Mouse (Mus musculus): ENCODE results near the gene Ndufaf2.

Ndufaf2 gene

DNA sequence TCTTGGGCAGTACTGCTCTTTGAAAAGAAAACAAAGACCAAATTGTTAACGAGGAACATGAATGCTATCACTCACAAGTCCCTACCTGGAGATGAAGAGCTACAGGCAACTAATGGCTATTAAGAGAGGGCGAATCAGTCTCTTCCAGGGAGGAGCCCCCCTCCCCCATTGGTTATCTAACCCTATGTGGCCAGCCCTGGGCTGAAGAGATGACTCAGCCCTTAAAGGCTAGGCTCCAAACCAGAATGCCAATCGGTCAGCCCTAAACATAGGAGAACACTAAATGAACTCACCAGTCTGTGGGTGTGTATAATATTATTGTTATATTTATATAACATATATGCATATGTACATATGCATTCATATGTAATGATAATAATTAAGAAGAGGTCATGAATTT is 132.6 kb downstream of the Ndufaf2 start:
- no peak for DNase-seq

DNA sequence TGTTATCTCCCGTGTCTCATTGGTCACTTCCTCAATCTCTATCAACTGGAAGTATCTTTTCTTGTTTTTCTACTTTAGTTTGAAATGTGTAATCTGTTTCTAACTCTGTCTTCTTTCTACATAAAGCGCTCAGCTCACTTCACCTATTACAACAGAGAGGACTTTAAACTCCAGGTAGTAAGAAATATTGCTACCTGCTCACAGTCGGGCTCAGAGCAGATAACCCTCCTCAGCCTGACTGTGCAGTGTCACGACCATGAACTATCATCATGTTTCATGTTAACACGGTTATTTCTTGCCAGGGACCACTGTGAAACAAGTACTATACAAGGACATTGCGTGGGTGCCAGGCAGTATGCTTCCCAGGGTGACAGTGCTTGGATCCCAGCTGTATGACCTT is 141.1 kb downstream of the Ndufaf2 start:
- no peak for DNase-seq

DNA sequence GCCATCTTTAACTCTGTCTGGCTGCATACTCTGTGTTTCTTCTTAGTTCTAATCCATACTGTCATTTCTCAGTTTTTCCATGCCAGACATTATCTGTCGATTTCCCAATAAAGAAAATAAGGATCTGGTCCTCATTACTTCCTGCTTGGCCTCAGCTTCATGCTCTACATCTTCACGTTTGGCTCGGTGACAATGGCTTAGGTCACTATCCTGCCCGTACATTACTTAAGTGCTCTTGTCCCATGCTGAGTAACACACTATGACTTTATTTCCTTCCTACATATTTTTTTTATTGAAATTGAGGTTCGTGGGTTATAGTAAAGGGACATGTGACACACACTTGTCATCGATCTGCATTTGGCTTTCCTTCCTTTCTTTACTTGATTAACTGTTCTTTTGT is 143.3 kb downstream of the Ndufaf2 start:
- no peak for DNase-seq

DNA sequence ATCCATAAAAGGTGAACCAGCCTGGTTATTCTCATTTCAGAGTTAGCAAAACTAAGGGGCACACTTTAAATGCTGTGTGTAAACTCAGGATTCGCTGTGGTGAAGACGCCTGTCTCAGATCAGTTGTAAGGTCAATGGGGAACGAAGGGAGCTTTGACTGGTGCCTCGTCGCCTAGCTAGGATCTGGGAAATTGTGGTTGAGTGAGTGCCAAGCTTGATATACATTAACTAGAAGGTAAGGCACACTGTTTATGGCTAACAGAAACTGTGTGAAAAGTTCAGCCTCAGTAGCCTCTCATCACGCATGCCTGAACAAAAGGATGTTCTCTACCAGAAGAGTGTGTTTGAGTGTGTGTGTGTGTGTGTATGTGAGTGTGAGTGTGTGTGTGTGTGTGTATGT is 144.6 kb downstream of the Ndufaf2 start:
- no peak for DNase-seq

DNA sequence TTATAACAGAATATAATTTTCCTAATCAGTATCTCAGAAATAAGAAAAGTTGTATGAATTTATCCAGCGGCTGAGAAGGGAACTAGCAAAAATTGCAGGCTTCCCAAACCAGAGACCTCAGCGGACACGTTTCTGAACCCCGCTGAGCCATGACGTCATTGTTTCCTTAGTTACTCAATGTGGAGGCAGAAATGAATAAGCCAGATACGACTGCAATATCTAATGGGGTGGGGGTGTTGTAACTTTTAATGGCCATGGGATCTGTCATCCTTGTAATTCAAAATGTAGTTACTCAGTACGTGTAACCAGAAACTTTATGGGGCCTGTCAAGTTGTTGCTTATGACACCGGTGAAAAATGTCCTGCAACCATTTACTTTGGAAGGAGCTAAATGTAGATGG is 145.3 kb downstream of the Ndufaf2 start:
- no peak for DNase-seq

DNA sequence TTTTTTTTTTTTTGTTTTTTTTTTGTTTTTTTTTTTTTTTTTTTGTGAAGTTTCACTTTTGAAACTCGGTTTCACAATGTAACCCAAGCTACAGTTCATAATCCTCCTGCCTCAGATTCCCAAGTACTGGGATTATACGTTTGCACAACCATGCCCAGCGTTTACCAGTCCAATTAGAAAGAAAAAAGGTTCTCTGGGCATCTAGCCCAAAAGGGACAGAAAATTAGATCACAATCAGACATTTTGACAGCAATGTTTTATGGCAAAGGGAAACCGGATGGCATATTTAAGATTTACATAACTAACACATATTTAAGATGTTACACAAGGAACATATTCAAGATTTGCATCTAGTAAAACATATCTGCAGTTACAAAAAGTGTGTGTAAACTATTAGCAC is 150.6 kb downstream of the Ndufaf2 start:
- no peak for DNase-seq

DNA sequence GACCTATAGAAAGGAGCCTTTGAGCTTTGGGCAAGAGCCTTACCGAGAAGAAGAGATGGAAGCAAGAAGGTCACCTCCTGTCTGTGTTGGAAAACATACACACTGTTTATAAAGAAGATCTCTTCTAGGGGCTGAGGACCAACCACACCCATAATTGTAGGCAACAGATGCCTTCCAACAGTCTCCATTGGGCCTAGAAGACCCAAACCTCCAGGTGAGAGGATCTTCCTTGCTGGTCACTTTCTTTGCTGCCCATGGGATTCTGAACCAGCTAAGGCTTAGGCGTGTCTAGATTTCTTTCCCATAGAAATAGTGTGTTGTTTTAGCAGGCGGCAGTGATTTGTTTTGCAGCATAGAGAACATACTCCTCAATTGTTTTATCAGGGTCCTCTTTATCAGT is 162.1 kb downstream of the Ndufaf2 start:
- no peak for DNase-seq

DNA sequence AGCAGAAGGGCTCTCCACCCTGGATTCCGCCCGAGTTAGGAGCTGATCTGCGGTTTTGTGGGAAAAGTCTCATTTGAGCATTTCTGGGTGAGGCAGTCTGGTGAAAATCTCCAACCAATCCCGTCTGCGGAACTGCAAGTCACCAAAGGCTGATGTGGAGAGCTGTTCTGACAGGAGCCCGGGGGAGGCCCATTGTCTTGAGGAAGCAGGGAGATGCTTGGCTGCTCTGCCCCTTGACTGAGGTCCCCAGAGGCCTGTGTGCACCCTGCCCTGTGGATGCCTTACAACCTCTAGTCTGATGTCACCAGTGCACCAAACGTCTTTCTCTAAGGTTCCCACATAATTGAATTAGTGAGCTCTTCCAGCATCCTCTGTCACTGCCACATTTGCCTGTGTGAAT is 163.2 kb downstream of the Ndufaf2 start:
- DNase-seq: no peak

DNA sequence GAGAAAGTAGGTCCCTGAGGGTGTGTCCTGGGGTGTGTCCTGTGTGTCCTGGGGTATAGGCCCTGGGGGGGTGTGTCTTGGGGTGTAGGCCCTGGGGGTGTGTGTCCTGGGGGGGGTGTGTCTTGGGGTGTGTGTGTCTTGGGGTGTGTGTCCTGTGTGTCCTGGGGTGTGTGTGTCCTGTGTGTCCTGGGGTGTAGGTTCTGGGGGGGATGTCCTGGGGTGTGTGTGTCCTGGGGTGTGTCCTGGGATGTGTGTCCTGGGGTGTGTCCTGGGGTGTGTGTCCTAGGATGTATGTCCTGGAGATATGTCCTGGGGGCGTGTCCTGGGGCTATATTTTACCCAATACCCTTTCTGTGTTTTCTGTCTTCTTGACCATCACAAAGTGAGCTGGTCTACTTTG is 165.8 kb downstream of the Ndufaf2 start:
- no peak for DNase-seq

DNA sequence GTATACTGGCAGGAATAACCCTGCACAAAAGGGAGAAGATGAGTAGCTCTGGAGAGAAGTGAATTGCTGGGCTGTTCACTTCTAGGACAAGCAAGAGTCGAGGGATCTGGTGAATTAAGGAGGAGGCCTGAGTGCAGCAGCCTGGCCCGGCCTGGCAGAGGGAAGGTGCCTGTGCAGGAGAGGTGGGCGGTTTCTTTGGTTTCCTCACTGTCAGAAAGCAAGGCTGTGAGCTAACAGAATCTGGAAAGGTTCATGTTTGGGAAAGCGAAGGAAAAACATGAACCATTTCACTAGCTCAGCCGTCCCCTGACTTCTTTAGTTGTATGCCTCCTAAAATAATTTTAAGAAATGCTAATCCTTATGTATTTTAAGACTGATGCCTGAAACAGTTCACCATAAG is 173.8 kb downstream of the Ndufaf2 start:
- no peak for DNase-seq

DNA sequence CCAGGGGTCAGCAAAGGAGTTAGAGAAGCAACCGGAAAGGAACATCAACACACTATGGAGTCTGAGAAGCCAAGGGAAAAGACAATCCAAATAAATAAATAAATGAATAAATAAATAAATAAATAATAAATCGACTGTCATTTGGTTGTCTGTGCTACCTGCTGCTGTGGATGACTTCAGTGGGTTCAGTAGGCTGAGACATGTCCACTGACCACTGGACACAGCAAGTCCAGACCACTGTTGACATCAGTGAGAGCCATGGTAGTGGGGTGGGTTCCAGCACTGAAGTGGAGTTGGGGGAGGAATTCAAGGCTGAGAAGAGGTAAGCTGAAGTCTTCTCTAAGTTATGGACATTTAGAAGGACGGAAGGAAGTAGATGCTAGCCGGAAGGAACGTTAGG is 174.2 kb downstream of the Ndufaf2 start:
- no peak for DNase-seq

DNA sequence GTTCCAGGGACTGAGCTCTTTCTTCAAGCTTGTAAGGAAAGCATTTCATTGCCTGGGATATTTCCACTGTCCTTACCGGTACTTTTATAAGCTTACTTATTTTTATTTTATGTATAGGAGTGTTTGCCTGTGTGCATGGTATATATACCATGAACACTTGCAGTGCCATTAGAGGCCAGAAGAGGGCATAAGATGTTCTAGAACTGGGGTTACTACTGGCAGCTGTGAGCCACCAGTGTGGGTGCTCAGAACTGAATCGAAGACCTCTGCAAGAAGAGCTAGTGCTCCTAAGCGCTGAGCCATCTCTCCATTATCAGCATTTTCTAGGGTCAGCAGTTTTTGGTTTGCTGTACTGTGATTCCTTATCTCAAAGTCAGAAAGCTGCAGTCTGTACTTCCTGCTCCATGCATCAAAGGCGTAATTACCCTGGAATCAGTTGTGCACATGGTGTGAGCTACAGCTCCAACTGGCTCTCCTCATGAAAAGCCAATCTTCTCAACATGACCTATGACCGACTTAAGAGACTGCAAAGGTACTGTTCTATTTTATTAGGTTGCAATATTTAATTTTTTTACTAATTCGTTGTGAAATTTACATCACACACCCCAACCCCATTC is 175.1 kb downstream of the Ndufaf2 start:
- no peak for DNase-seq

DNA sequence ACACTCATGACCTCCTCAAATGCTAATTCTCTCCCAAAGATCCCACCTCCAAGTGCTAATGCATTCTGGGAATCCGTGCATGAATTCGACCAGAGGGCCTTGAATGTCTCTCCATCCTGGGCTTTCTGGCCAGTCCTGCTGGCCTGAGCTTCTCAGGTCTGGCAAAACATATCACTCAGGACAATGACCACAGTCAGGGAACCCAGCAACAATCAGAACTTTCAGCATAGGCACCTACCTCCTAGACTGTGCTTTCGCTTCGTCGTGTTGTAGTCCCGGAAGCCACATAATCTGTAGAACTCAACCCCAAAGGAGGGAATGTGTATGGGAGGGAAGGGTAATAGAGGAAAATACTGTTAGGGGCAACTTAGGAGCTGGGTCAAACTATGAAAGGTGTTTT is 179.0 kb downstream of the Ndufaf2 start:
- DNase-seq: no peak

DNA sequence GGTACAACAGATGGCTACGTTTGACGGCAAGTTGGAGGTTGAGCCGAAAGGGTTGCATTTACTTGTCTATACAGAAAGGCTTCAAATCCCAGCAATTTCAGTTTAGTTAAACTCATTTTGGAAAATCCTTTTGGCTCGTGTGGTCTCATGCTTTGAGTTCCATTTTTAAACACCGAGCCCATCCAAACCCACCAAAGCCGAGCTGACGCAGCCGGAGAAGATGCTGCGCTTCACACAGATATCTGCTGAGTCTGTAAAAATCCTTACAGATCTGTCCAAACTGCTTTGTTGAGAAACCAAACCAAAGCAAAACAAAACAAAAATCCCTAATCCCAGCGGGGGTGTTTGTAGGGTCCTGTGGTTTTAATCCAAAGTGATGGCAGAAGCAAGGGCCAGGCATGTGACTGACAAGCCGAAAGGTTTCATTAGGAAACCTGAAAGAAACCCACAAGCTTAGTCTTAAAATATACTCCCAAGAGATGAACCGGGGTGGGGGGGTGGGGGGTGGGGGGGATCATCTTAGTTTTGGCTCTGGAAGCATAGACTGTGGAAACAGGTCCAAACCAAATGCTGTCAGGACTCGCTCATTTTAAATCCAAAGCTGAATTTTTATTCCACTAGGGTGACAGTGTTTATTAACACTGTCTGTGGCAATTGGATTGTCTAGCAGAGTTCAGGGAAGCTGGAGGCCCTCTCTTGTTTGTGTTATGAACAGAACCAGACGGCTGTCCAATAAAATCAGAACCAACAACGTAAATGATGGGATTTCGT is 181.4 kb downstream of the Ndufaf2 start:
- DNase-seq: no peak

DNA sequence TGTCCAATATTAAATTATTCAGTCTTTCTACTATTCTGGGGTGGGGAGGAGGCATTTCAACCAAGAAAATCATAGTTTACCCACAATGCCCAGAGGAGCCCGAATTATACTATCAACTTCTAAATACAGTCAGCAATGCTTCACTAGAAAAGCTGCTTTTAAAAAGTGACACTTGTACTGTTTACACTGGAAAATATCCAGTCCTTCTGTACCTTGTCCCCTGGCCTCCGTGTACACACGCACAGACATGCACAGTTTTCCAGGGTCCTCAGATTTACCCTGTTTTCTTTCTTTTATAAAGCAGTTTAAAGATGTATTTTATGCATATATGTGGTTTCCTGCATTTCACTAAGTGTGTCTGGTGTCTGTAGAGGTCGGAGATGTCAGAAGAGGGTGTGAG is 186.0 kb downstream of the Ndufaf2 start:
- no peak for DNase-seq

DNA sequence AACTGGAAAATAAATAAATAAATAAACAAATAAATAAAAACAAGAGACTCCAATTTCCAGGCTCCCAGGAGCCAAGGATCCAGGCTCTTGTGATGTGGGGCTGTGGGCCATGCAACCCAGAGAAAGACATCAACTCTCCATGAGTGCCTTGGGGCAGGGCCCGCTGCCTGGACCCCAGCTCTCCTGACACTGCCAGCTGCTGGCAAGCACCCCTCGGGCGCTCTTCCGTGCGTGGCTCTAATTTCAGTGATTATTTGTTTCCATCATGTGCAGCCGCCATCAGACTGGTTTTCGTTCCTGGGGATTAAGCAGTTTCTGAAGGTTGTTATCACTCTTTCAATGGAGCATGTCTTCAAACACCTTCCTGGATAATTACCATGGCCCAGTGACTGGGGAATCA is 186.6 kb downstream of the Ndufaf2 start:
- no peak for DNase-seq

DNA sequence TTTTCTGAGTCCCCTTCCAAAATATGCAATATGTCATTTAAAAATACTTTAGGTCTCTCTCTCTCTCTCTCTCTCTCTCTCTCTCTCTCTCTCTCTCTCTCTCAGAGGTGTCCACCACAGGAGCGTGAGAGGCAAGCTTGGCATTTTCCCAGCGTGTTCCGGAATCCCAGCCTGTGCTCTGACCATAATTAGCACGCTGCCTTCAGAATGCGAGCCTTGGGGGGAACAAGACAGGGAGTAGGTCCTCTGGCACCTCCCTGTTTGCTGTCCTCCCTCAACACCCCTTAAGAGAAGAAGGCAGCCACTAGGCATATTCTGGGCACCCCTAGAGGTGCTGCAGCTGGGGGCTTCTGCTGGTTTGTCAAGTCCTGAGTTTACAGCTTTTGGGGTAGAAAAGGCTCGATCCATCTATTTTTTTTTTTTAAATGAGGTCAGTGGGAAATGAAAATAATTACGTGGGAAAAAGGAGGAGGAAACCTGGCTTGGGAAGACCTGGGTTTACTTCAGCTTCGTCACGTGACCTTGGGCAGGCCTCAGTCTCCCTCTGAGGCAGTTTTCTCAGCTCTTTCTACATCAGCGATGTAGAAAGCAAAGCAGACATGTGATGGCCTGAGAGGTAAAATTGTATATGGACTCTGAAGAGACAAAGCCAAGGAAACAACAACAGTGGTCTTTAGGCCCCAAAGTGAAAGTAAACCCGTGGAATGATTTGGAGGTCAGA is 187.8 kb downstream of the Ndufaf2 start:
- DNase-seq: no peak

DNA sequence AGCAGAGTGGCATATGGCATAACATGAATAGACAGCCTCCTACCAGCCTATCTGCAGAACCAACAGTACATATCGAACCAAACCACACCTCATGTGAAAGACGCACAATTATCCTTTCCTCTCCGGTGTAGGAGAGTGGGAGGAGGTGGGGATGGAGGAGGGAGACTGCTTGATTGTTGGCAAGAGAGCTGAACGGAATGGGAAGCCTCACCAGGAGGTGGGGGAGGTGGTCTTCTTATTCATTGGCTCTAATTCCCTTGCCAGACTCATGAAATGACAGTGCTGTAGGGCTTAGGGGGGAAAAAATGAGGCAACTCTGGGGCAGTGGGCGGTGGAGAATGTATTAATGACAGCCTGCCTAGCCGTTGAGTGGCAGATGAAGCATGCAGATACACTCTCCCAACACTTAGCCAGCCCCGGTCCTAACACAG is 188.4 kb downstream of the Ndufaf2 start:
- no peak for DNase-seq

DNA sequence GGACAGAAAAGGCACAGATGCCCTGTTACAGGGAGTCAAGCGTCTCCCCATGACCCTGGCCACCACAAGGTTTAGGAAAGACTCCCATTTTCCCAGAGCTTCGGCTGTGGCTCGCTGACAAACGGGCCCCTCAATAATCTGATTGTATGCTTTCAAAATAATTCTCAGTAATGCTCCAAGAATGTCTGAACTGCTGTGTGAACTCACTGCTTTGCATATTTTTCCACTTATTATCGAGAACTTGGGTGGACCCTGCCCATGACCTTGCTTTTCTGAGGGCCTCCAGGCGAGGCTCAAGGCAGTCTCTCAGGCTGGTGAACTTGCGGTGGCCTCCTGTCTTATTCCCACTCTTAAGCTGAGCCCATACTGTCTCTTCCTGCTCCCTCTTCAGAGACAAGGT is 193.8 kb downstream of the Ndufaf2 start:
- no peak for DNase-seq

DNA sequence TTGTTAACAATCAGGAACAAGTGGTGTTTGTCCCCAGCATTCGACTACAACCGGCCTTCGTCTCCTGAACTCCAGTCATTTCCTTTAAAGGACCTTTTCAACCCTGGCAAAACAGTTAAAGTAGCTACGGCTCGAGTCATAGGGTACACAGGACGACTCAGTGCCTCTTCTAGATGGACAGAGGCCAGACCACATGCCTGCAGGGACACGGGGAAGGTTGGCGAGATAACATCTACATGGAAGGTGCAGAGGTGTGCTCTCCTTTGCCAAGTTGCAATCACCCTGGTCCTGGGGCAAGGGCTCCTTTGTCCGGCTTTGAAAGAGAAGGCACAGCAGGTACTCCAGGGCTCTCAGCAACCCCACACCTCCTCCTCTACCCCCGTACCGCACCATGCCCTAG is 195.0 kb downstream of the Ndufaf2 start:
- DNase-seq: no peak

DNA sequence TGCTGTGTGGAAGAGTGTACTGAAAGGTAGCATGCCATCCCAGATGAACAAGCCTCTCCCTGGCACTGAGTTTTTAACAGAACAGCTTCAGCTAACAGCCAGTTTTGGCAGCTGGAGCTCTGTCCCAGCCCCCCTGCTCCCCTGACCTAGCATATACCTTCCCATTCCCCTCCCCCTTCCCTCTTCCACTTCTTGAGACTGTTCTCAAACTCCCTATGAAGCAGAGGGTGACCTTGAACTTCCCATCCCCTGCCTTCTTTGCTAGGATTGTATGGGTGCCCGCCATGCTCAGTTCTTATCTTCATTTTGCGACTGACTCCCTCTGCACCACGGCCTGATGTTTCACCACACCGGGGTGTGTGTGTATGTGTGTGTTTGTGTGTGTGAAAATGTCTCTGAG is 195.7 kb downstream of the Ndufaf2 start:
- DNase-seq: no peak

DNA sequence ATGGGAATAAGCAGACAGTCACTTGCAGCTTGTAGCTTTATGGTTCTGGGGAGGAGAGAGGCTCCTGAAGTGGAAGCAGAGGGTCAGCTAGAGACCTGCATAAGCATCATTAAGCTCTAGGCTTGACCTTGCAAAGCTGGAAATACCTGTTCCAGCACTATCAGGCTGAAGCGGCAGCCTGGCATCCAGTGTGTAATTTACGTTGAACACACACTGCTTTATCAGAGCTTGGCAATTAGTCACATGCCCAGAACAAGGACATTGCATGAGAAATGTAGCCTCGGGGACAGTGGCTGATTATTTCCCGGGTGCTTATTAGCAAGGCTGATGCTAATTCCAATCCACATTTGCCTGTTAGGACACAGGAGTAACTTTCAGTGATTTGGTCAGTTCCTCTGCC is 196.5 kb downstream of the Ndufaf2 start:
- DNase-seq: no peak

DNA sequence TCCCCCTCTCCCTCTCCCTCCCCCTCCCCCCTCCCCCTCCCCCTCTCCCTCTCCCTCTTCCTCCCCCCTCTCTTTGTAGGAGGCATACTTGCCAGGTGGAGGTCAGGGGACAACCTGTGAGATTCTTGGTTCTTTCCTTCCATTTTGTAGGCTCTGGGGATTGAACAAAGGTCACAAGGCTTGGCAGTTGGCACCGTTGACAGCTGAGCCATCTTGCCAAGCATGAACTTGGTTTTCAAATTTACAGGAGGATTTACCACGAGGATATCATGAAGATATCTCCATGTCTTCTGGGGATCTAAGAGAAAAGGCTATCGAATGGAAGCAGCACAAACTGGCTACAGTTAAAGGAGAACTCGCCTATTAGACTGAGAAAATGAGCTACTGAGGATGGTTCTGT is 196.9 kb downstream of the Ndufaf2 start:
- no peak for DNase-seq

DNA sequence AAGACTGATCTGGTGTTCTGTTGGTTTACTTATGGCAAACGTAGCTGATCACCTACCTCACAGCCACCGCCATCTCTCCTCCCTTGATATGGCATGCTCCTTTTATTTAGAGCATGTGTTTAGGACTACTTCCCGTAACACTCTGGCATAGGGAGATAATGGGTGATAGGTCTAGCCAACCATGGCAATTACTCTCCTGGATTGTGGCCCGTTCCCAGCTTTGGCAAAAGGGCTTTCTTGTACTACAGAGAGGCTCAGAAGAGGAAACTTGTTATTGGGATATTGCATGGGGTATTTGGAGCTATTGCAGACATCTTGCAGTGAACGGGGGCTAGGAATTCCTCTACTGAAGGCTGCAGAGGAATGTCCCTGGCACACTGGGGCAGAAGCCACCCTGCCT is 197.9 kb downstream of the Ndufaf2 start:
- no peak for DNase-seq
